Mouse (Mus musculus): Measurements from ENCODE around the gene Ugt1a8. TPM values are rescaled to one million over a fixed set of nuclear protein-coding genes. Genes with fewer than 3 reads are reported as not detected.

The Ugt1a8 gene
- total and polyA plus RNA-seq, 3 experiments, result not detected

GRCm38 (mm10) chr1:88227482-88227881, 139.9 kb downstream of the Ugt1a8 start:
- H3K4me3 ChIP-seq (ENCODE audit: control insufficient read depth in 1 of 2, insufficient read depth in 1 of 2, low read depth in 2 of 2, low read length in 2 of 2), result no peak overlapping the region
- H3K27ac ChIP-seq (ENCODE audit: control insufficient read depth, low read depth, low read length), result no peak overlapping the region
- H3K27me3 ChIP-seq (ENCODE audit: control insufficient read depth in 1 of 2, insufficient read depth in 2 of 2, low read length in 2 of 2), result no peaks in the 10 kb centered on the region
- no peaks in the 10 kb centered on the region for H3K36me3 ChIP-seq (ENCODE audit: control insufficient read depth in 1 of 2, insufficient read depth in 2 of 2, low read length in 2 of 2)
- no peak overlapping the region for H3K9ac ChIP-seq (ENCODE audit: control insufficient read depth, low read depth, low read length, poor library complexity, severe bottlenecking)
- no peaks in the 10 kb centered on the region for H3K4me1 ChIP-seq (ENCODE audit: control insufficient read depth in 1 of 2, insufficient read depth in 2 of 2, low read length in 2 of 2)
- no peaks in the 10 kb centered on the region for H3K9me3 ChIP-seq (replicated peaks; ENCODE audit: insufficient read depth, low read length)
- no peak for TF ChIP-seq POLR2AphosphoS5 (IDR thresholded peaks at IDR 0.05; ENCODE audit: borderline replicate concordance, low read depth, low read length)
- TF ChIP-seq MYB (IDR thresholded peaks at IDR 0.05; ENCODE audit: low read depth, low read length), result no peak
- TF ChIP-seq ELF1 (IDR thresholded peaks at IDR 0.05; ENCODE audit: low read depth, low read length), result no peak
- no peak for TF ChIP-seq SIN3A (IDR thresholded peaks at IDR 0.05; ENCODE audit: low read length)
- TF ChIP-seq NELFE (IDR thresholded peaks at IDR 0.05; ENCODE audit: low read depth, low read length), result no peak
- TF ChIP-seq MEF2A (IDR thresholded peaks at IDR 0.05; ENCODE audit: extremely low read depth, insufficient replicate concordance, low read depth, low read length, poor library complexity, severe bottlenecking), result no peak
- no peak for TF ChIP-seq CHD1 (IDR thresholded peaks at IDR 0.05; ENCODE audit: low read depth, low read length)
- no peak for TF ChIP-seq SMC3 (IDR thresholded peaks at IDR 0.05; ENCODE audit: low read depth, low read length)
- no peak for TF ChIP-seq JUND (IDR thresholded peaks at IDR 0.05; ENCODE audit: low read depth, low read length)
- TF ChIP-seq RCOR1 (IDR thresholded peaks at IDR 0.05; ENCODE audit: low read depth, low read length), result no peak
- DNase-seq (ENCODE audit: low read depth, low spot score), result no peak
- no peaks in the 10 kb centered on the region for H3K79me2 ChIP-seq (ENCODE audit: control insufficient read depth, insufficient read depth, low read length, poor library complexity)

- no peak overlapping the region for H3K4me3 ChIP-seq (ENCODE audit: control insufficient read depth in 1 of 2, insufficient read depth in 1 of 2, low read depth in 2 of 2, low read length in 2 of 2)
These were observed 140.5 kb downstream of the Ugt1a8 start for GRCm38 (mm10) chr1:88228121-88228520.

GRCm38 (mm10) chr1:88229566-88229965, 142.0 kb downstream of the Ugt1a8 start:
- no peak overlapping the region for H3K27ac ChIP-seq (ENCODE audit: control insufficient read depth, low read depth, low read length)
- no peaks in the 10 kb centered on the region for H3K9me3 ChIP-seq (replicated peaks; ENCODE audit: insufficient read depth, low read length)
- H3K4me1 ChIP-seq (ENCODE audit: control insufficient read depth in 1 of 2, insufficient read depth in 2 of 2, low read length in 2 of 2), result no peaks in the 10 kb centered on the region
- no peaks in the 10 kb centered on the region for H3K27me3 ChIP-seq (ENCODE audit: control insufficient read depth in 1 of 2, insufficient read depth in 2 of 2, low read length in 2 of 2)
- H3K9ac ChIP-seq (ENCODE audit: control insufficient read depth, low read depth, low read length, poor library complexity, severe bottlenecking), result no peak overlapping the region
- no peaks in the 10 kb centered on the region for H3K36me3 ChIP-seq (ENCODE audit: control insufficient read depth in 1 of 2, insufficient read depth in 2 of 2, low read length in 2 of 2)
- TF ChIP-seq MEF2A (IDR thresholded peaks at IDR 0.05; ENCODE audit: extremely low read depth, insufficient replicate concordance, low read depth, low read length, poor library complexity, severe bottlenecking) (no peak), TAL1 (IDR thresholded peaks at IDR 0.05; ENCODE audit: low read length) (0 out of 2 replicates have a peak, but pooled peaks have one; percentile 1)
- DNase-seq (ENCODE audit: low read depth, low spot score), result no peak
- H3K4me3 ChIP-seq (ENCODE audit: control insufficient read depth in 1 of 2, insufficient read depth in 1 of 2, low read depth in 2 of 2, low read length in 2 of 2), result no peak overlapping the region
- H3K79me2 ChIP-seq (ENCODE audit: control insufficient read depth, insufficient read depth, low read length, poor library complexity), result no peaks in the 10 kb centered on the region

More at GRCm38 (mm10) chr1:88228121-88228520, 140.5 kb downstream of the Ugt1a8 start:
- H3K4me1 ChIP-seq (ENCODE audit: control insufficient read depth in 1 of 2, insufficient read depth in 2 of 2, low read length in 2 of 2), result no peaks in the 10 kb centered on the region
- DNase-seq (ENCODE audit: low read depth, low spot score), result no peak
- TF ChIP-seq EP300 (IDR thresholded peaks at IDR 0.05; ENCODE audit: low read depth in 1 of 2, low read length in 2 of 2) (no peak), TAL1 (IDR thresholded peaks at IDR 0.05; ENCODE audit: low read length) (0 out of 2 replicates have a peak, but pooled peaks have one; percentile 2)
- H3K36me3 ChIP-seq (ENCODE audit: control insufficient read depth in 1 of 2, insufficient read depth in 2 of 2, low read length in 2 of 2), result no peaks in the 10 kb centered on the region
- H3K79me2 ChIP-seq (ENCODE audit: control insufficient read depth, insufficient read depth, low read length, poor library complexity), result no peaks in the 10 kb centered on the region
- H3K9ac ChIP-seq (ENCODE audit: control insufficient read depth, low read depth, low read length, poor library complexity, severe bottlenecking), result no peak overlapping the region
- no peaks in the 10 kb centered on the region for H3K27me3 ChIP-seq (ENCODE audit: control insufficient read depth in 1 of 2, insufficient read depth in 2 of 2, low read length in 2 of 2)
- H3K9me3 ChIP-seq (replicated peaks; ENCODE audit: insufficient read depth, low read length), result no peaks in the 10 kb centered on the region
- H3K27ac ChIP-seq (ENCODE audit: control insufficient read depth, low read depth, low read length), result no peak overlapping the region

Data from MEL (cell line).